Mouse (Mus musculus) midbrain, postnatal 0 days (tissue): Measurements from ENCODE around the gene Ptpro. TPM values are rescaled to one million over a fixed set of nuclear protein-coding genes. Genes with fewer than 3 reads are reported as not detected.

ENCODE experiments used
- ATAC-seq: fragments of 200-750 bp; cut with Nextera tagmentation; 2 replicates; pipeline ENCODE4 v1.8.0; 2017; ENCODE audit warnings: moderate number of reproducible peaks, mild to moderate bottlenecking, moderate TSS enrichment, moderate library complexity; ENCODE audit not compliant: low FRiP score
- DNase-seq: peaks from one replicate; pipeline ENCODE4 v3.0.0-alpha.2; 2015; ENCODE audit warnings: low spot score
- H3K27ac ChIP-seq: fragments of 300-500 bp; sonication (generic); 2 replicates; pipeline ENCODE4 v1.5.1; 2014; ENCODE audit warnings: low read depth, mild to moderate bottlenecking, low read length, mixed read lengths
- H3K27me3 ChIP-seq: fragments of 300-500 bp; sonication (generic); 2 replicates; pipeline ENCODE4 v1.6.1; 2014; ENCODE audit warnings: low read length, control low read depth, mixed read lengths; ENCODE audit not compliant: insufficient read depth
- H3K36me3 ChIP-seq: fragments of 300-500 bp; sonication (generic); 2 replicates; pipeline ENCODE4 v1.6.1; 2014; ENCODE audit warnings: low read length, control low read depth, mixed read lengths; ENCODE audit not compliant: insufficient read depth
- H3K4me1 ChIP-seq: fragments of 300-500 bp; sonication (generic); 2 replicates; pipeline ENCODE4 v1.6.1; 2014; ENCODE audit warnings: mild to moderate bottlenecking, control low read depth, antibody characterized with exemption, low read length, mixed read lengths; ENCODE audit not compliant: insufficient read depth
- H3K4me2 ChIP-seq: fragments of 300-500 bp; sonication (generic); 2 replicates; pipeline ENCODE4 v1.6.1; 2014; ENCODE audit warnings: low read depth, mild to moderate bottlenecking, low read length, mixed read lengths; ENCODE audit not compliant: poor library complexity, severe bottlenecking
- H3K4me3 ChIP-seq: fragments of 300-500 bp; sonication (generic); 2 replicates; pipeline ENCODE4 v1.5.1; 2014; ENCODE audit warnings: low read depth, mild to moderate bottlenecking, low read length, moderate library complexity
- H3K9ac ChIP-seq: fragments of 300-500 bp; sonication (generic); replicated peaks from 2 replicates; pipeline ENCODE4 v1.6.1; 2014; ENCODE audit warnings: mild to moderate bottlenecking, low read length, moderate library complexity, mixed read lengths; ENCODE audit not compliant: poor library complexity, severe bottlenecking
- H3K9me3 ChIP-seq: fragments of 300-500 bp; sonication (generic); 2 replicates; pipeline ENCODE4 v1.6.1; 2016; ENCODE audit warnings: low read length, control low read depth
- CTCF ChIP-seq: IDR thresholded peaks from 2 replicates; pipeline ENCODE4 v1.5.1; 2016; ENCODE audit warnings: antibody characterized with exemption, mild to moderate bottlenecking
- WGBS: fragments of 180-500 bp; shearing (Covaris S2); extraction: QIAGEN DNeasy Blood & Tissue Kit; methylation state at CpG from one replicate; pipeline ENCODE4 v1.1.7; 2014; 5-methylcytosine and 5-hydroxymethylcytosine counted together
- polyA plus RNA-seq: library from polyadenylated mRNA; unstranded; fragments of >200 nt; fragmentation: Nextera tagmentation; extraction: Ambion mirVana; gene quantifications from 2 replicates; pipeline ENCODE4 v1.2.1, GENCODE M21; 2015
- total RNA-seq: library from RNA; depleted of rRNA; stranded (reverse); fragments of >200 nt; gene quantifications from 2 replicates; pipeline ENCODE4 v1.2.3, GENCODE M21; 2014

Ptpro gene
- total and polyA plus RNA-seq, 2 experiments from 2014 or later: 58.7 to 122 TPM

DNA sequence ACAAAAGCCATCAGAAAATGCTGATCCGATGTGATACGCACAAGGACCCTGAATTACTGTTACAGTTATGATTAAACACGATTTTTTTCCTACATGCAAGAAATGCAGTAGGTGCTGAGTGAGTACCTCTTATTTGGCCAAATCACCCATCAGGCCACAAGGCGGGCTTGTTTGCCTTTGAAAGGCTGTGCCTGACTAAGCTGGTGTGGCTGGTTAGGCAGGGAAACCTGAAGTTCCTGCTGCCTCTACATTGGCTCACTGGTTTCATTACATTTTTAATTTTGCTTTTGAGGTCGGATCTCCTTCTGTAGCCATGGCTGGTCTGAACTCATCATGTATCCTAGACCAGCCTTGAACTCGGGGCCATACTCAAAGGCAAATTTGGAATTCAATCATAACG lies 250.9 kb downstream of the Ptpro start:
- Histone ChIP-seq H3K36me3 (no peaks in the 10 kb centered on the region), H3K4me2 (no peak overlapping the region), H3K4me1 (no peaks in the 10 kb centered on the region), H3K9me3 (no peaks in the 10 kb centered on the region), H3K27me3 (no peaks in the 10 kb centered on the region), H3K27ac (no peak overlapping the region), H3K4me3 (no peak overlapping the region), H3K9ac (no peak overlapping the region)
- no peak for ATAC-seq
- TF ChIP-seq CTCF: no peak
- DNase-seq: no peak
- 90% methylated on average over 7 of the region's 7 CpGs for WGBS

GRCm38 (mm10) chr6:137503462-137503861 lies 251.3 kb downstream of the Ptpro start:
- Histone ChIP-seq H3K36me3 (no peaks in the 10 kb centered on the region), H3K4me2 (no peak overlapping the region), H3K27ac (no peak overlapping the region), H3K27me3 (no peaks in the 10 kb centered on the region), H3K9me3 (no peaks in the 10 kb centered on the region), H3K9ac (no peak overlapping the region), H3K4me3 (no peak overlapping the region), H3K4me1 (no peaks in the 10 kb centered on the region)
- WGBS: 86% methylated on average over 8 of the region's 8 CpGs
- no peak for TF ChIP-seq CTCF
- no peak for DNase-seq
- ATAC-seq: no peak

- no peak overlapping the region for H3K27ac ChIP-seq
- no peak for DNase-seq
- H3K36me3 ChIP-seq: peaks cover 5% of the 10 kb centered on the region; the same call in 1 of the 2 replicates
- no peaks in the 10 kb centered on the region for H3K4me1 ChIP-seq
- WGBS: 50% methylated on average over 1 of the region's 1 CpGs
- no peak for TF ChIP-seq CTCF
- no peak overlapping the region for H3K4me3 ChIP-seq
- H3K9ac ChIP-seq: no peak overlapping the region
- no peak overlapping the region for H3K4me2 ChIP-seq
- H3K27me3 ChIP-seq: no peaks in the 10 kb centered on the region
- no peak for ATAC-seq
- no peaks in the 10 kb centered on the region for H3K9me3 ChIP-seq
Measured at GRCm38 (mm10) chr6:137504052-137504451, 251.9 kb downstream of the Ptpro start.

GRCm38 (mm10) chr6:137505555-137506227 lies 253.6 kb downstream of the Ptpro start:
- H3K9ac ChIP-seq: no peak overlapping the region
- H3K4me1 ChIP-seq: no peaks in the 10 kb centered on the region
- no peaks in the 10 kb centered on the region for H3K27me3 ChIP-seq
- peaks cover 11% of the 10 kb centered on the region; the same call in 1 of the 2 replicates for H3K36me3 ChIP-seq
- no peak overlapping the region for H3K4me2 ChIP-seq
- WGBS: 89% methylated on average over 3 of the region's 3 CpGs
- H3K27ac ChIP-seq: no peak overlapping the region
- H3K9me3 ChIP-seq: no peaks in the 10 kb centered on the region
- no peak overlapping the region for H3K4me3 ChIP-seq
- TF ChIP-seq CTCF: no peak
- DNase-seq (no peak), ATAC-seq (no peak)

DNA sequence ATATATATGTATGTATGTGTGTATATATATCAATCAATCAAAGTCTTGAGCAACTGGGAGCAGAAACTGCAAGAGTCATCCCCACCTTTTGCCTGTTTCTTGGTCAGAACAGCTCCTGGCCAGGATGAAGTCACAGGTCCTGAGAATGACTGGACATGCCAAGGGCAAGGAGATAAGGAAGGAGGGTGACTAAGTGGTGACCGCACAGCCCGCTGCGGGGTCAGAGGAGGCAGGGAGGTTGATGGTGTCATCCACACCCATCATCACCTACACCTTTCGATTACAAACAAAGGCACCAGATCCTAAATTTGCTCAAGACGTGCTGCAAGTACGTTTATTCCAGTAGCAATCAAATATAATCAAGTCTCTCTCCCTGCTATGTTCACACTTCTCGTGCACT lies 254.4 kb downstream of the Ptpro start:
- Histone ChIP-seq H3K36me3 (peaks cover 11% of the 10 kb centered on the region; the same call in 1 of the 2 replicates), H3K4me2 (no peak overlapping the region), H3K4me3 (no peak overlapping the region), H3K27me3 (no peaks in the 10 kb centered on the region), H3K9ac (no peak overlapping the region), H3K4me1 (no peaks in the 10 kb centered on the region), H3K9me3 (no peaks in the 10 kb centered on the region), H3K27ac (no peak overlapping the region)
- ATAC-seq (no peak), DNase-seq (no peak)
- TF ChIP-seq CTCF: no peak
- 95% methylated on average over 7 of the region's 7 CpGs for WGBS

- H3K27ac ChIP-seq: no peak overlapping the region
- no peak overlapping the region for H3K9ac ChIP-seq
Measured at GRCm38 (mm10) chr6:137508936-137509335, 256.8 kb downstream of the Ptpro start.

More at GRCm38 (mm10) chr6:137508936-137509335, 256.8 kb downstream of the Ptpro start:
- 94% methylated on average over 19 of the region's 19 CpGs for WGBS
- Histone ChIP-seq H3K9me3 (no peaks in the 10 kb centered on the region), H3K36me3 (peaks cover 16% of the 10 kb centered on the region; the same call in 1 of the 2 replicates), H3K4me3 (no peak overlapping the region), H3K27me3 (no peaks in the 10 kb centered on the region), H3K4me2 (no peak overlapping the region), H3K4me1 (no peaks in the 10 kb centered on the region)
- TF ChIP-seq CTCF: no peak
- ATAC-seq (no peak), DNase-seq (no peak)
